Mouse (Mus musculus) left cerebral cortex, adult 2 months (tissue): ENCODE measurements around the gene Cfl2. TPM values are rescaled to one million over a fixed set of nuclear protein-coding genes. Genes with fewer than 3 reads are reported as not detected.
"Not testable (repeated sequence)": the region's sequence is repeated elsewhere in the genome, so short reads cannot be mapped to it uniquely, and the experiment has no call there.

Experiments
- DNase-seq, 2 experiments: peaks; one replicate each; pipeline ENCODE4 v3.0.0; 2021 to 2022; ENCODE audit warnings: low spot score in 2 of 2, mixed read lengths in 1 of 2; ENCODE audit errors: extremely low spot score in 1 of 2
- H3K27ac ChIP-seq: fragments of 200-600 bp; 2 replicates; pipeline ENCODE4 v1.8.1; 2022
- H3K4me3 ChIP-seq: fragments of 200-600 bp; 2 replicates; pipeline ENCODE4 v1.8.1; 2022
- CTCF ChIP-seq: fragments of 200-600 bp; IDR thresholded peaks from 2 replicates; pipeline ENCODE4 v1.8.1; 2022; ENCODE audit warnings: antibody characterized with exemption, mild to moderate bottlenecking, moderate library complexity
- intact Hi-C: fragments of 180-260 bp; cut with DNase I; formaldehyde crosslinking; loops from one replicate; pipeline ENCODE4 v1.15.1; 2025
- long read RNA-seq, 2 experiments: library from polyadenylated mRNA; stranded (forward); transcript quantifications; one replicate each; pipeline ENCODE4 v2.0.0; 2021; ENCODE audit warnings: borderline mapping rate in 2 of 2
- total RNA-seq, 2 experiments: library from RNA; stranded (reverse); gene quantifications; 2 replicates each; pipeline ENCODE4 v1.2.3; 2021

The Cfl2 gene
- total RNA-seq: 100 to 1,000 TPM; 102 to 115 TPM
- long read RNA-seq, experiment 1, transcript Cfl2-203 (4 exons, 1,128 nt): minor isoform, 10 of 55 reads
- long read RNA-seq, experiment 1, transcript Cfl2-206 (4 exons, 2,726 nt): minor isoform, 5 of 55 reads
- long read RNA-seq, experiment 1, transcript Cfl2-201 (4 exons, 2,940 nt): major isoform, 24 of 55 reads
- long read RNA-seq, experiment 1, partial matches to known transcripts: 0 of 55 reads
- long read RNA-seq, experiment 1, other reads (novel, unspliced or antisense): 12 of 55 reads
- long read RNA-seq, experiment 2, transcript Cfl2-203 (4 exons, 1,128 nt): minor isoform, 8 of 47 reads
- long read RNA-seq, experiment 2, transcript Cfl2-201 (4 exons, 2,940 nt): major isoform, 24 of 47 reads
- long read RNA-seq, experiment 2, partial matches to known transcripts: 0 of 47 reads
- long read RNA-seq, experiment 2, other reads (novel, unspliced or antisense): 11 of 47 reads

- peak; percentile 79 to 84 for DNase-seq
- intact Hi-C loops: loop anchor here (1.0 to 2.0 kb wide), 2 partner anchors 28 to 122 kb away; no protein-coding TSS in a partner anchor
- peak within 1 kb of the TSS; percentile 97 for H3K27ac ChIP-seq
- H3K4me3 ChIP-seq: peak within 1 kb of the TSS; percentile 92
- TF ChIP-seq CTCF: peak; percentile 21
Observed at GRCm38 (mm10) chr12:54862606-54863535, at the start of gene Cfl2. Cfl2 (minus strand) TSS chr12:54862877.

- H3K4me3 ChIP-seq: no peak overlapping the region
- DNase-seq: no peak
- TF ChIP-seq CTCF: no peak
- intact Hi-C loops: no loop called here
- H3K27ac ChIP-seq: no peak overlapping the region
Observed at GRCm38 (mm10) chr12:54910387-54910786, 47.7 kb upstream of the Cfl2 start.

- DNase-seq, H3K27ac ChIP-seq, intact Hi-C loops, H3K4me3 ChIP-seq: not testable (repeated sequence)
Observed at GRCm38 (mm10) chr12:54892559-54892958, 29.9 kb upstream of the Cfl2 start.

DNA sequence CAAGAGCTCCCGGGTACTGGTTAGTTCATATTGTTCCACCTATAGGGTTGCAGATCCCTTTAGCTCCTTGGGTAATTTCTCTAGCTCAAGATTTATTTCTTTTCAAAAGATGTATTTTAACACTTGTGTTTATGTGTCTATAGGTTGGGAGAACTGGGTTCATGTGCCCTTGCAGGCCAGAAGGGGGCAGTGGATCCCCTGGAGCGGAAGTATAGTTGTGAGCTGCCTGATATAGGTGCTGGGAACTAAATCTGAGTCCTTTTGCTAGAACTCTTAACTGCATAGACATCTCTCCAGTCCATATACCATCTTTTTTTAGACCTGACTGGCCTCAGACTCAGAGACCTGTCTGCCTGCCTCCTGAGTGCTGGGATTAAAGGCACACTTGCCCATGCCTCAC, 27.7 kb upstream of the Cfl2 start:
- intact Hi-C loops: no loop called here
- Histone ChIP-seq H3K4me3 (no peak overlapping the region), H3K27ac (no peak overlapping the region)
- no peak; the same call in 1 of the 2 replicates for TF ChIP-seq CTCF
- DNase-seq: no peak

- intact Hi-C loops: no loop called here
- Histone ChIP-seq H3K4me3 (no peak overlapping the region), H3K27ac (no peak overlapping the region)
- DNase-seq: no peak
- TF ChIP-seq CTCF: no peak
Observed at GRCm38 (mm10) chr12:54887580-54888127, 25.0 kb upstream of the Cfl2 start.

DNA sequence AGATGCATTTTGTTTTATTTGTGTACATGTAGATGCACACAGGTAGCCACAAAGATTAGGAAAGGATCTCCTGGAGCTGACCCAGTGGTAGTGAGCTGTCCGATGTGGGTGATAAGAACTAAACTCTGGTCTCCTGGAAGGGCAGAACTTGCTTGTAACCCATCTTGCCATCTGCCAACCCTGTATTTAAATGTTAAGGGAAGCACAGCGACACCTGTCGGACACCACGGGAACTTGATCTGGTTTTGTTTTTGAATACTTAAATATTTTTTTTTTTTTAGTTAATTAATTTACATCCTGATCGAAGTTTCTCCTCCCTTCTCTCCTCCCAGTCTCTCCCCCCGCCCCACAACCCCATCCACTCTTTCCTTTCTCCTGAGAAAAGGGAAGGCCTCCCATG, 17.0 kb upstream of the Cfl2 start:
- intact Hi-C loops: loop anchor here (1.0 kb wide), 1 partner anchor 49 kb away; no protein-coding TSS in a partner anchor
- DNase-seq: peak; percentile 39 to 53
- TF ChIP-seq CTCF: peak; percentile 79

GRCm38 (mm10) chr12:54879211-54879610, 16.5 kb upstream of the Cfl2 start:
- Histone ChIP-seq H3K4me3 (no peak overlapping the region), H3K27ac (no peak overlapping the region)
- TF ChIP-seq CTCF: no peak
- intact Hi-C loops: loop anchor here (1.0 kb wide), 1 partner anchor 49 kb away; no protein-coding TSS in a partner anchor
- no peak for DNase-seq

More for the DNA sequence above, 17.0 kb upstream of the Cfl2 start:
- Histone ChIP-seq H3K4me3 (no peak overlapping the region), H3K27ac (no peak overlapping the region)

DNA sequence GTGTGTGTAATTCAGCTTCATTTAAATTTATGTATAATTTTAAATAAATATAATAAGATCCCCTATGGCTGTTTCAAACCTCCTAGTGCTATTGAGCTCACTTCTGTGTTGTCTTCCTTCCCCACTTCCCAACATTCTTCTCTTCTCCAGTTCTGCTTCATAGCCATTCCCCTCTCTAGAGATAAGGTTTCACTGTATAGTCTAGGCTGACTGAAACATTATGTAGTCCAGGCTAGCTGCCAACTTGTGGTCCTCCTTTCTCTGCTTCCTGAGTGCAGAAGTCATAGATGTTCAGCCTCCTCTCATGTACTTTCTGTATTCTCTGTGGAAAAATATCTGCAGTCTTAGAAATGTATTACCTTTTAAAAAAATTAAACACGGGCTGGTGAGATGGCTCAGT, 15.2 kb upstream of the Cfl2 start:
- no peak for DNase-seq
- intact Hi-C loops: no loop called here

GRCm38 (mm10) chr12:54876879-54877278, 14.2 kb upstream of the Cfl2 start:
- intact Hi-C loops: no loop called here
- no peak for DNase-seq
- H3K4me3 ChIP-seq: no peak overlapping the region
- TF ChIP-seq CTCF: no peak
- H3K27ac ChIP-seq: no peak overlapping the region

More for the DNA sequence above, 15.2 kb upstream of the Cfl2 start:
- Histone ChIP-seq H3K4me3 (no peak overlapping the region), H3K27ac (no peak overlapping the region)
- TF ChIP-seq CTCF: no peak

- DNase-seq: no peak
- intact Hi-C loops: no loop called here
- Histone ChIP-seq H3K4me3 (no peak overlapping the region), H3K27ac (no peak overlapping the region)
- no peak for TF ChIP-seq CTCF
Observed at GRCm38 (mm10) chr12:54874711-54875110, 12.0 kb upstream of the Cfl2 start.

- peak in 1 of 2 experiments; percentile 33 for DNase-seq
- peak overlapping the region; percentile 97 for H3K27ac ChIP-seq
- no peak for TF ChIP-seq CTCF
- peak overlapping the region; percentile 92 for H3K4me3 ChIP-seq
- intact Hi-C loops: loop anchor here (1.0 to 2.0 kb wide), 2 partner anchors 27 to 123 kb away; no protein-coding TSS in a partner anchor
Observed at GRCm38 (mm10) chr12:54861991-54862605, 579 bp downstream of the Cfl2 start.
